Mouse (Mus musculus) neural tube, embryonic 12.5 days (tissue): ENCODE measurements at regions not wholly inside any gene's neighbourhood (a gene's known extent, or its start where the extent isn't known, plus 50 kb on each side); places are given as distances from the start of the nearest gene placed in this dataset.
"Not testable (repeated sequence)": the region's sequence is repeated elsewhere in the genome, so short reads cannot be mapped to it uniquely, and the experiment has no call there.

Experiments used
- ATAC-seq: fragments of 200-750 bp; cut with Nextera tagmentation; 2 replicates; pipeline ENCODE4 v1.8.0; 2017; ENCODE audit warnings: low read depth, mild to moderate bottlenecking, moderate TSS enrichment, moderate library complexity; ENCODE audit not compliant: low FRiP score
- H3K27ac ChIP-seq: fragments of 300-500 bp; sonication (generic); 2 replicates; pipeline ENCODE4 v1.5.1; 2016
- H3K27me3 ChIP-seq: fragments of 300-500 bp; sonication (generic); replicated peaks from 2 replicates; pipeline ENCODE4 v1.6.1; 2016; ENCODE audit warnings: mild to moderate bottlenecking
- H3K36me3 ChIP-seq: fragments of 300-500 bp; sonication (generic); 2 replicates; pipeline ENCODE4 v1.6.1; 2016; ENCODE audit warnings: mild to moderate bottlenecking
- H3K4me1 ChIP-seq: fragments of 300-500 bp; sonication (generic); 2 replicates; pipeline ENCODE4 v1.6.1; 2016
- H3K4me2 ChIP-seq: fragments of 300-500 bp; sonication (generic); replicated peaks from 2 replicates; pipeline ENCODE4 v1.6.1; 2016; ENCODE audit warnings: mild to moderate bottlenecking
- H3K4me3 ChIP-seq: fragments of 300-500 bp; sonication (generic); 2 replicates; pipeline ENCODE4 v1.5.1; 2016
- H3K9ac ChIP-seq: fragments of 300-500 bp; sonication (generic); 2 replicates; pipeline ENCODE4 v1.6.1; 2016; ENCODE audit warnings: mild to moderate bottlenecking
- H3K9me3 ChIP-seq: fragments of 300-500 bp; sonication (generic); 2 replicates; pipeline ENCODE4 v1.6.1; 2016; ENCODE audit warnings: mild to moderate bottlenecking
- WGBS: fragments of 180-500 bp; shearing (Covaris S2); methylation state at CpG from one replicate; pipeline ENCODE4 v1.1.7; 2016; 5-methylcytosine and 5-hydroxymethylcytosine counted together

- ATAC-seq, H3K4me2 ChIP-seq, H3K36me3 ChIP-seq, H3K4me1 ChIP-seq, H3K9me3 ChIP-seq, H3K9ac ChIP-seq, H3K27me3 ChIP-seq, H3K27ac ChIP-seq, H3K4me3 ChIP-seq: not testable (repeated sequence)
Measured at GRCm38 (mm10) chr14:53723611-53724010, 530.3 kb downstream of the Dad1 start.

- ATAC-seq, H3K4me3 ChIP-seq, H3K27me3 ChIP-seq, H3K36me3 ChIP-seq, H3K4me1 ChIP-seq, H3K27ac ChIP-seq, H3K9me3 ChIP-seq, H3K9ac ChIP-seq, H3K4me2 ChIP-seq: not testable (repeated sequence)
- WGBS = 70% methylated on average over 2 of the region's 2 CpGs
Measured at GRCm38 (mm10) chr14:53721901-53722300, 532.0 kb downstream of the Dad1 start.

GRCm38 (mm10) chr14:53709627-53710026 is 544.3 kb downstream of the Dad1 start:
- ATAC-seq = not testable (repeated sequence)
- 9% methylated on average over 3 of the region's 3 CpGs for WGBS

GRCm38 (mm10) chr14:53704351-53704750 is 549.6 kb downstream of the Dad1 start:
- not testable (repeated sequence) for H3K9me3 ChIP-seq, ATAC-seq, H3K9ac ChIP-seq, H3K4me1 ChIP-seq, H3K4me3 ChIP-seq, H3K27me3 ChIP-seq, H3K36me3 ChIP-seq, H3K27ac ChIP-seq, H3K4me2 ChIP-seq
- 84% methylated on average over 5 of the region's 5 CpGs for WGBS

More at GRCm38 (mm10) chr14:53709627-53710026, 544.3 kb downstream of the Dad1 start:
- H3K27ac ChIP-seq, H3K4me3 ChIP-seq, H3K4me1 ChIP-seq, H3K4me2 ChIP-seq, H3K36me3 ChIP-seq, H3K9me3 ChIP-seq, H3K9ac ChIP-seq, H3K27me3 ChIP-seq: not testable (repeated sequence)

GRCm38 (mm10) chr14:53703593-53703992 is 550.3 kb downstream of the Dad1 start:
- WGBS = 27% methylated on average over 1 of the region's 1 CpGs
- not testable (repeated sequence) for ATAC-seq

GRCm38 (mm10) chr14:53684100-53684499 is 569.8 kb downstream of the Dad1 start:
- 85% methylated on average over 4 of the region's 4 CpGs for WGBS
- ATAC-seq = not testable (repeated sequence)

More at GRCm38 (mm10) chr14:53703593-53703992, 550.3 kb downstream of the Dad1 start:
- H3K9ac ChIP-seq, H3K4me2 ChIP-seq, H3K4me1 ChIP-seq, H3K27me3 ChIP-seq, H3K9me3 ChIP-seq, H3K36me3 ChIP-seq, H3K27ac ChIP-seq, H3K4me3 ChIP-seq: not testable (repeated sequence)

GRCm38 (mm10) chr14:53683361-53684015 is 570.4 kb downstream of the Dad1 start:
- not testable (repeated sequence) for H3K27me3 ChIP-seq, ATAC-seq
- 71% methylated on average over 9 of the region's 9 CpGs for WGBS

More at GRCm38 (mm10) chr14:53684100-53684499, 569.8 kb downstream of the Dad1 start:
- H3K9ac ChIP-seq, H3K4me2 ChIP-seq, H3K9me3 ChIP-seq, H3K36me3 ChIP-seq, H3K27me3 ChIP-seq, H3K27ac ChIP-seq, H3K4me1 ChIP-seq, H3K4me3 ChIP-seq: not testable (repeated sequence)

GRCm38 (mm10) chr14:53682679-53683078 is 571.2 kb downstream of the Dad1 start:
- not testable (repeated sequence) for H3K27me3 ChIP-seq, ATAC-seq
- WGBS = 92% methylated on average over 1 of the region's 1 CpGs

More at GRCm38 (mm10) chr14:53683361-53684015, 570.4 kb downstream of the Dad1 start:
- not testable (repeated sequence) for H3K4me2 ChIP-seq, H3K36me3 ChIP-seq, H3K4me3 ChIP-seq, H3K4me1 ChIP-seq, H3K9ac ChIP-seq, H3K27ac ChIP-seq, H3K9me3 ChIP-seq

GRCm38 (mm10) chr14:53681320-53681719 is 572.6 kb downstream of the Dad1 start:
- H3K36me3 ChIP-seq, H3K9ac ChIP-seq, H3K4me2 ChIP-seq, H3K4me1 ChIP-seq, ATAC-seq, H3K27me3 ChIP-seq, H3K9me3 ChIP-seq, H3K27ac ChIP-seq, H3K4me3 ChIP-seq: not testable (repeated sequence)
- 78% methylated on average over 5 of the region's 5 CpGs for WGBS

More at GRCm38 (mm10) chr14:53682679-53683078, 571.2 kb downstream of the Dad1 start:
- H3K9ac ChIP-seq, H3K4me1 ChIP-seq, H3K27ac ChIP-seq, H3K9me3 ChIP-seq, H3K36me3 ChIP-seq, H3K4me2 ChIP-seq, H3K4me3 ChIP-seq: not testable (repeated sequence)

- H3K4me3 ChIP-seq, H3K4me1 ChIP-seq, H3K9ac ChIP-seq, H3K9me3 ChIP-seq, H3K27me3 ChIP-seq, ATAC-seq, H3K4me2 ChIP-seq, H3K36me3 ChIP-seq, H3K27ac ChIP-seq: not testable (repeated sequence)
- 23% methylated on average over 2 of the region's 2 CpGs for WGBS
Measured at GRCm38 (mm10) chr14:53665681-53666080, 588.2 kb downstream of the Dad1 start.

- H3K4me3 ChIP-seq, H3K4me1 ChIP-seq, H3K4me2 ChIP-seq, ATAC-seq, H3K9me3 ChIP-seq, H3K9ac ChIP-seq, H3K27ac ChIP-seq, H3K27me3 ChIP-seq, H3K36me3 ChIP-seq: not testable (repeated sequence)
- WGBS = 83% methylated on average over 9 of the region's 9 CpGs
Measured at GRCm38 (mm10) chr14:53662700-53663355, 591.1 kb downstream of the Dad1 start.

GRCm38 (mm10) chr14:53654669-53655068 is 599.2 kb downstream of the Dad1 start:
- not testable (repeated sequence) for H3K9me3 ChIP-seq

GRCm38 (mm10) chr14:53651061-53651460 is 602.8 kb downstream of the Dad1 start:
- not testable (repeated sequence) for H3K4me2 ChIP-seq, H3K36me3 ChIP-seq, H3K9me3 ChIP-seq, H3K27me3 ChIP-seq, H3K9ac ChIP-seq, H3K4me3 ChIP-seq, H3K4me1 ChIP-seq, ATAC-seq, H3K27ac ChIP-seq
- 54% methylated on average over 5 of the region's 5 CpGs for WGBS

More at GRCm38 (mm10) chr14:53654669-53655068, 599.2 kb downstream of the Dad1 start:
- WGBS = 89% methylated on average over 3 of the region's 3 CpGs
- not testable (repeated sequence) for H3K4me3 ChIP-seq, H3K4me2 ChIP-seq, H3K36me3 ChIP-seq, H3K4me1 ChIP-seq, H3K27ac ChIP-seq, H3K9ac ChIP-seq, H3K27me3 ChIP-seq, ATAC-seq
